Mouse (Mus musculus) MEL (cell line): ENCODE data around the gene Upf2. TPM values are rescaled to one million over a fixed set of nuclear protein-coding genes. Genes with fewer than 3 reads are reported as not detected.
A peak's percentile ranks its signal among the peaks of the same experiment; 100 is the strongest.
"Not testable (repeated sequence)": the region's sequence is repeated elsewhere in the genome, so short reads cannot be mapped to it uniquely, and the experiment has no call there.

Source experiments
- DNase-seq: peaks from one replicate; pipeline ENCODE4 v3.0.0; 2011; ENCODE audit warnings: low read depth, low spot score
- H3K27ac ChIP-seq: 2 replicates; pipeline ENCODE4 v1.5.1; 2012; ENCODE audit warnings: low read depth, mild to moderate bottlenecking, control low read depth, low read length, moderate library complexity; ENCODE audit not compliant: control insufficient read depth
- H3K27me3 ChIP-seq, 2 experiments: fragments of 150-350 bp in 1 of 2; sonication (generic) in 1 of 2; 2 replicates each; pipeline ENCODE4 v1.6.1; 2012; ENCODE audit warnings: low read length in 2 of 2, mild to moderate bottlenecking in 2 of 2, improper control_type of control experiment in 1 of 2, moderate library complexity in 1 of 2; ENCODE audit not compliant: insufficient read depth in 2 of 2, control insufficient read depth in 1 of 2
- H3K36me3 ChIP-seq, 2 experiments: 2 replicates each; pipeline ENCODE4 v1.6.1; 2012 to 2014; ENCODE audit warnings: low read length in 2 of 2, improper control_type of control experiment in 1 of 2, inconsistent platforms in 1 of 2, mild to moderate bottlenecking in 1 of 2; ENCODE audit not compliant: insufficient read depth in 2 of 2, control insufficient read depth in 1 of 2
- H3K4me1 ChIP-seq, 2 experiments: fragments of 150-350 bp in 1 of 2; sonication (generic) in 1 of 2; 2 replicates each; pipeline ENCODE4 v1.6.1; 2012; ENCODE audit warnings: low read length in 2 of 2, improper control_type of control experiment in 1 of 2, mild to moderate bottlenecking in 1 of 2; ENCODE audit not compliant: insufficient read depth in 2 of 2, control insufficient read depth in 1 of 2
- H3K4me3 ChIP-seq, 2 experiments: fragments of 150-350 bp in 1 of 2; sonication (generic) in 1 of 2; 2 replicates each; pipeline ENCODE4 v1.5.1; 2012; ENCODE audit warnings: low read depth in 2 of 2, low read length in 2 of 2, mild to moderate bottlenecking in 2 of 2, moderate library complexity in 2 of 2, control low read depth in 1 of 2, improper control_type of control experiment in 1 of 2; ENCODE audit not compliant: control insufficient read depth in 1 of 2, insufficient read depth in 1 of 2
- H3K79me2 ChIP-seq: 2 replicates; pipeline ENCODE4 v1.6.1; 2012; ENCODE audit warnings: mild to moderate bottlenecking, low read length, moderate library complexity; ENCODE audit not compliant: control insufficient read depth, poor library complexity, insufficient read depth
- H3K9ac ChIP-seq: 2 replicates; pipeline ENCODE4 v1.6.1; 2012; ENCODE audit warnings: low read depth, mild to moderate bottlenecking, control low read depth, low read length, moderate library complexity; ENCODE audit not compliant: control insufficient read depth, poor library complexity, severe bottlenecking
- H3K9me3 ChIP-seq: fragments of 150-350 bp; sonication (generic); replicated peaks from 2 replicates; pipeline ENCODE4 v1.6.1; 2012; ENCODE audit warnings: mild to moderate bottlenecking, low read length, improper control_type of control experiment, moderate library complexity; ENCODE audit not compliant: insufficient read depth
- EP300 ChIP-seq, 2 experiments: IDR thresholded peaks; 2 replicates each; pipeline ENCODE4 v1.6.1; 2011; ENCODE audit warnings: improper control_type of control experiment in 2 of 2, low read length in 2 of 2, low read depth in 1 of 2, mild to moderate bottlenecking in 1 of 2
- ETS1 ChIP-seq: IDR thresholded peaks from 2 replicates; pipeline ENCODE4 v1.6.1; 2012; ENCODE audit warnings: low read depth, mild to moderate bottlenecking, inconsistent platforms, low read length, improper control_type of control experiment, moderate library complexity
- HCFC1 ChIP-seq: IDR thresholded peaks from 2 replicates; pipeline ENCODE4 v1.6.1; 2012; ENCODE audit warnings: low read depth, mild to moderate bottlenecking, inconsistent platforms, low read length, improper control_type of control experiment, moderate library complexity
- KAT2A ChIP-seq: conservative IDR thresholded peaks from 2 replicates; pipeline ENCODE4 v1.6.1; 2012; ENCODE audit warnings: low read depth, low read length, improper control_type of control experiment, inconsistent platforms
- MAX ChIP-seq: IDR thresholded peaks from 2 replicates; pipeline ENCODE4 v1.6.1; 2011; ENCODE audit warnings: low read length, improper control_type of control experiment
- MAZ ChIP-seq: IDR thresholded peaks from 2 replicates; pipeline ENCODE4 v1.6.1; 2012; ENCODE audit warnings: low read depth, mild to moderate bottlenecking, inconsistent platforms, low read length, improper control_type of control experiment
- MEF2A ChIP-seq: IDR thresholded peaks from 2 replicates; pipeline ENCODE4 v1.6.1; 2014; ENCODE audit warnings: low read depth, mild to moderate bottlenecking, inconsistent platforms, low read length, improper control_type of control experiment; ENCODE audit not compliant: poor library complexity, insufficient replicate concordance, severe bottlenecking; ENCODE audit errors: extremely low read depth
- MYC ChIP-seq: IDR thresholded peaks from 2 replicates; pipeline ENCODE4 v1.6.1; 2011; ENCODE audit warnings: low read depth, mild to moderate bottlenecking, low read length, improper control_type of control experiment, moderate library complexity
- NELFE ChIP-seq: IDR thresholded peaks from 2 replicates; pipeline ENCODE4 v1.6.1; 2011; ENCODE audit warnings: low read depth, low read length, improper control_type of control experiment
- RCOR1 ChIP-seq: IDR thresholded peaks from 2 replicates; pipeline ENCODE4 v1.6.1; 2012; ENCODE audit warnings: low read depth, mild to moderate bottlenecking, inconsistent platforms, low read length, improper control_type of control experiment
- ZKSCAN1 ChIP-seq: IDR thresholded peaks from 2 replicates; pipeline ENCODE4 v1.6.1; 2012; ENCODE audit warnings: low read depth, mild to moderate bottlenecking, inconsistent platforms, low read length, improper control_type of control experiment, moderate library complexity
- ZNF384 ChIP-seq: IDR thresholded peaks from 2 replicates; pipeline ENCODE4 v1.6.1; 2012; ENCODE audit warnings: low read depth, mild to moderate bottlenecking, inconsistent platforms, low read length, improper control_type of control experiment
- polyA plus RNA-seq, 2 experiments: library from polyadenylated mRNA; stranded (reverse) in 1 of 2; unstranded in 1 of 2; fragments of >175 nt in 1 of 2; fragments of >200 nt in 1 of 2; gene quantifications; 2 replicates each; pipeline versions ENCODE4 v1.2.1 to v1.2.4; 2012; ENCODE audit warnings: low replicate concordance in 2 of 2, low read depth in 1 of 2; ENCODE audit not compliant: insufficient read length in 2 of 2, insufficient read depth in 1 of 2, missing spikeins in 1 of 2
- total RNA-seq: library from RNA; depleted of rRNA; stranded (reverse); fragments of 300-350 nt; gene quantifications from 2 replicates; pipeline ENCODE4 v1.2.3, GENCODE M21; 2012

The Upf2 gene
- total and polyA plus RNA-seq, 3 experiments, result 15.3 to 30.9 TPM; not detected in 1

DNA sequence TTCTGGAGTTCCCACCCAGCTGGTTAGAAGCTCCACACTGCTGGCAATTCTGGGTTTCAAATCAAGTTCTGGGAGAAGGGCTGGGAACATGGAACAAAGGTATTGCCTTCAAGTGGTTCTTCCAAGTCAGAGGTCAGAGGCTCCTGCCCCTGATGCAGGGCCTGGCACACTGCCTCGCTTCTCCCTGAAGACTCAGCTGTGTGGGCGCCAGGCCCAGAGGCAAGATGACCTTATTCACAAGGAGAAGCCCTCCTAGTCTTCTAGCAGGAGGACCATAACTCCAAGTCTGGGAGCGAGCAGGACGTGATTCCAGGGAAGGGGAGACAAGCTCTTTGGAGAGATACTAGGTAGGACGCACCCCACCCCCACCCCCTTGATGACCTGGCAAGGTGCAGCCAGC is 135.9 kb downstream of the Upf2 start:
- no peak for TF ChIP-seq MAX
- TF ChIP-seq HCFC1, result no peak
- no peak for TF ChIP-seq ZKSCAN1
- H3K36me3 ChIP-seq, result no peaks in the 10 kb centered on the region
- no peaks in the 10 kb centered on the region for H3K4me1 ChIP-seq
- H3K9me3 ChIP-seq, result no peaks in the 10 kb centered on the region
- no peak overlapping the region for H3K9ac ChIP-seq
- H3K79me2 ChIP-seq, result no peaks in the 10 kb centered on the region
- H3K27me3 ChIP-seq, result no peaks in the 10 kb centered on the region
- no peak overlapping the region for H3K4me3 ChIP-seq
- no peak for DNase-seq
- no peak overlapping the region for H3K27ac ChIP-seq

DNA sequence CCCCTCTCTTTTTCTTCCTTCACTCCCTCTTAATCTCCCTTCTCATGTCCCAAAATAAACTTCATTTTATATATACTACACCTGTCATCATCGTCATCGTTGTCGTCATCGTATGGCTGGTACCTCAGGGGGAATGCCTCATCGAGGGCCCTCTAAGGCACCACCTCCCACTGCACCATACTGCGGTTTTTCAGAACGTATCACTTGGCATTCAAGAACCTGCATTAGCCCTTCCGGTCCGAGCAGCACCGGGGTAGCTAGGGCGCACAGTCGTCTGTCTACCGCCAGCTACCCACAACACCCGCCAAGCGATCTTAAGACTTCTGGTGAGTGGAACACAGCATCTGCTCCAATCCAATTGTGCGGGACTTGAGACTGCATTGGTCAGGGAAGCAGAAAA is 138.7 kb downstream of the Upf2 start:
- not testable (repeated sequence) for H3K4me3 ChIP-seq, H3K4me1 ChIP-seq, H3K79me2 ChIP-seq, DNase-seq, H3K9ac ChIP-seq, H3K36me3 ChIP-seq, H3K9me3 ChIP-seq, H3K27ac ChIP-seq, H3K27me3 ChIP-seq

DNA sequence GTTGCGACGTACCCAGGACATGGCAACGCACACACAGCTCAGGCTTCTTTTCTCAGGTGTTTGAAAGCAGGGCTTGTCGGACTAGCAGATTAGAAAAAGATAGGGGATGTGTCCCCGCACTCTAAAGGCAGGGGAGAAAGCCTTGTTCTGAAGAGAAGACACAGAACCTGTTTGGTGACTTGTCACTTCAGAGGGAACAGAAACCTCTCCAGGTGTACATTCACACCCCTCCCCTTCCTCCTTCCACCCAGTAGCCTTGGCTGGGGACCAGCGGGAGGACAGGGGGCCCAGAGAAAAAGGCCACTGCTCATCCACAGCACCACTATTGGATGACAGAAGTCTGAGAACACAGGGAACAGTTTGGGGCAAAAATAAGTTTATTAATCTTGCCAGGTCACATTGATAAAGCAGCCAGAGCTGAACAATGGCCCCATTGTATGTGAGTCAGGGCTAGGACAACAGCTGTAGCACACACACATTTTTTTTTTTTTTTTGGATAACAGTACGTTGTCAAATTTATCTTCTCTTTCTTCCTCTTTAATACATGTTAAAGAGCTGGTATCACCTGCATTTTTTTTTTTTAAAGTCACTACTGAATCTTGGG is 145.9 kb downstream of the Upf2 start:
- DNase-seq, result no peak
- Histone ChIP-seq H3K4me3 (no peak overlapping the region), H3K4me1 (no peaks in the 10 kb centered on the region), H3K79me2 (no peaks in the 10 kb centered on the region), H3K27ac (no peak overlapping the region), H3K36me3 (no peaks in the 10 kb centered on the region), H3K9me3 (no peaks in the 10 kb centered on the region), H3K27me3 (peaks cover 0 to 3% of the 10 kb centered on the region in 2 experiments; a peak in 3 of 4 replicates), H3K9ac (no peak overlapping the region)
- TF ChIP-seq ZNF384 (peak; percentile 40), MAZ (no peak)

DNA sequence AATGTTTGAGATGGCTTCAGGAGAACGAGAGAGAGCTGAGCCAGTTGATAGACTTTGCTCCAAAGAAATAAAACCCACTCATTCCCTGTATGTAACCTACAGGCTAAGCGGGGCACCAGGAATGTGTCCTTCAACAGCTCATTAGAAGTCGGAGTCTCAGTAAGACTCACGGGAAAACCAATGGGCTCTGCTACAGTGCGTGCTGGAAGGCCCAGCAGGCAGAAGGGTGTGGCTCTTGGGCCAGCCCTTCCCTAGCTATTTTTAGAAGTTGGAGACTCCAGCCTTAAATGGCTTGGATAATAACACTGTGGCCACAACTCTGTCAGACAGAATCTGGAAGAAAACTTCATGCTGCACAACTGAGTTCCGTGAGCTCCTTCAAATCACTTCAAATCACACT is 147.7 kb downstream of the Upf2 start:
- Histone ChIP-seq H3K4me1 (no peaks in the 10 kb centered on the region), H3K27ac (no peak overlapping the region), H3K79me2 (no peaks in the 10 kb centered on the region), H3K9ac (no peak overlapping the region), H3K9me3 (no peaks in the 10 kb centered on the region), H3K4me3 (no peak overlapping the region), H3K27me3 (peaks cover 0 to 3% of the 10 kb centered on the region in 2 experiments; a peak in 3 of 4 replicates), H3K36me3 (no peaks in the 10 kb centered on the region)
- DNase-seq, result no peak
- TF ChIP-seq RCOR1 (no peak), MEF2A (no peak), EP300 (IDR thresholded peaks at IDR 0.05; ENCODE audit: low read depth in 1 of 2, low read length in 2 of 2) (no peak), NELFE (no peak), ETS1 (no peak), KAT2A (no peak), MYC (no peak)
